Mouse (Mus musculus) kidney, adult 8-10 months (tissue): ENCODE results near the gene Ccdc65.

Experiments
- DNase-seq, 2 experiments: peaks; one replicate each; pipeline ENCODE4 v3.0.0; 2022

The Ccdc65 gene

DNA sequence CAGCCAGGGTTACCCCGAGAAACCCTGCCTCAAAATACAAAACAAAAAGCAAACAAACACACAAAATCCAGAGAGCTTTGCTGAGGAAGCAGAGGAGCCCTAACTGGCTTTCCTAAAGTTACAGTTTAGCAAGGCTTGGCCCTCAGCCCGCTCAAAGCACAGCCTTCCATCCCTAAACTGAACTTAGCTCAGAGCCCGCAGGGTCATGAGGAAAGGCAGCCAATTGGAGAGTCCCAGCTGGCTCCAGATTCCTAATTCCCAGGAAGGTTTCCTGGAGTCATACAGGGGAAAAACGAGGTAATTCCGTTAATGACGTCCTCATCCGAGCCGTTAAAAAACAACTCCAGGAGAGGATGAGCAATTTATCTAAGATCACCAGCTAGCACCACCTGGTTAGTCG lies 12.3 kb upstream of the Ccdc65 start:
- DNase-seq, result peak; percentile 85 to 89

GRCm38 (mm10) chr15:98696216-98696615 lies 11.8 kb upstream of the Ccdc65 start:
- peak in 1 of 2 experiments; percentile 12 for DNase-seq

GRCm38 (mm10) chr15:98699190-98700105 lies 8.6 kb upstream of the Ccdc65 start:
- DNase-seq, result peak; percentile 77 to 88

- DNase-seq, result no peak
Measured at GRCm38 (mm10) chr15:98704312-98704711, 3.7 kb upstream of the Ccdc65 start.

GRCm38 (mm10) chr15:98710442-98710841 lies 2.4 kb downstream of the Ccdc65 start:
- peak; percentile 32 to 61 for DNase-seq

DNA sequence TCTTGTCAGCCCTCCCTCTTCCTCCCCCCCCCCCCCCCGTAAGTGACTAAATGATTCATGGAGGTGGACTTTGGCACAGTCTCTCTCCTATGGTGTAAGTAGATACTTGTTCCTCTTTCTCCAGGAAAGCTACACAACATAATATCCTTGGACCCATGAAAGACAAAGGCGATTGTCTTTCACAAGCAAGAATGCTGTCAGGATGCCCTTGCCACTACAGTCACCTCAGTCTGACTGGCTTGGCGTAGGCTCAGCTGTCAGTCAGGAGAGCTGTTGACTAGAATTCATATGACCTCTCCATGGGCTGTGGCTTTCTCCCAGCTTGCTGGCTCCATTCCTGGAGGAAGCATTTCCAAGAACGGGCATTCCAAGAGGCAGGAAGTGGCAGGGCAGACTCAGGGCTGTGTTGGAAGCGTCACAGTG lies 6.2 kb downstream of the Ccdc65 start:
- peak; percentile 62 to 74 for DNase-seq

- DNase-seq, result no peak
Measured at GRCm38 (mm10) chr15:98717301-98717700, 9.3 kb downstream of the Ccdc65 start.

DNA sequence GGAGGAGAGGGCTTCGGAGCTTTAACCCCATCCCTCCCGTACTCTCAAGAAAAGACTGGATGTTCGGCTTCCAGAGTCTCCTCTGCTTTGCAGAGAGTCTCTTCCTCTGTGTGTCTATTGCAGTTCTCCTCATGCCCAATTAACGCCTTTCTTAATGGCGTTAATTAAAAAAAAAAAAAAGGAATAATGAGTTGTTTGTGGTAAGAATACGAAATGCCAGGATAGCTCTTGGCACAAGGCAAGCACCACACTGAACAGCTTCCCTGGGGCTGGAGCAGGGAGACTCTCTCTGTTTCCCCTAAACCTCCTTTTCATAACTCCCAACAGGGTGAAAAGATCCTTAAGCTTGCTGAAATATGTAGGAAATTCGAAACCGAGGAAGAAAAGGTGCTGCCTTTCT lies 14.2 kb downstream of the Ccdc65 start:
- no peak for DNase-seq

DNA sequence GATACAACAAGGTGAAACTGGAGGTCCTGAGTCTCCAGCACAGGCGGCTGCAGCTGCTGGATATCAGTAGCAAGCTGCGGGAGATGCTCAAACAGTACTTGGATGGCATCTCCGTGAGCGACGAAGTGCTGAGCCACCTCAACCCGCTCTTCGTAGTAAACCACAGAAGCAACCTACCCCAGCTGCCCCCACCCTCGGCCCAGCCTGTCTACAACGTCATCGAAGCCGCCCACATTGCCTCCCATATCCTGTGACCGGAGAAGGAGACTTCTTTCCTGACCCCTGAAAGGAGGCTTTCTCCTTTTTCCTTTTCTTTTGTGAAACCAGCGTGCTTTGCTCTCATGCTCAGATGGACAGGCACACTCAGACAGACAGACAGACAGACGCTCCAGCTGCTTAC lies 14.8 kb downstream of the Ccdc65 start:
- no peak for DNase-seq

DNA sequence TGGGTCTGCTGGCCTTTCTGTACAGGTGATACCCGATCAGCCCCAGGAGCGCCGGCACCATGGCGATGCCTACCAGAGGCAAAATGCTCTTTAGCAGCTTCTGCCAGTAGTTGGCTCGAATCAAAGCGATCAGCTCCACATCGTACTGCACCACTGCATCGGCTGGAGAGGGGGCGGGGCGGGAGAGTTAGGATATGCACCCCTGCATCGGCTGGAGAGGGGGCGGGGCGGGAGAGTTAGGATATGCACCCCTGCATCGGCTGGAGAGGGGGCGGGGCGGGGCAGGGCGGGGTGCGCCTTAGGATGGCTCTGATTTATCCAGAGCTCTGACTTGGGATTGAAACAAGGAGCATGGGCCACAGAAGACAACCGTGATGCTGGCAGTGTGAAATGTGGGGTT lies 16.4 kb downstream of the Ccdc65 start:
- DNase-seq, result no peak

DNA sequence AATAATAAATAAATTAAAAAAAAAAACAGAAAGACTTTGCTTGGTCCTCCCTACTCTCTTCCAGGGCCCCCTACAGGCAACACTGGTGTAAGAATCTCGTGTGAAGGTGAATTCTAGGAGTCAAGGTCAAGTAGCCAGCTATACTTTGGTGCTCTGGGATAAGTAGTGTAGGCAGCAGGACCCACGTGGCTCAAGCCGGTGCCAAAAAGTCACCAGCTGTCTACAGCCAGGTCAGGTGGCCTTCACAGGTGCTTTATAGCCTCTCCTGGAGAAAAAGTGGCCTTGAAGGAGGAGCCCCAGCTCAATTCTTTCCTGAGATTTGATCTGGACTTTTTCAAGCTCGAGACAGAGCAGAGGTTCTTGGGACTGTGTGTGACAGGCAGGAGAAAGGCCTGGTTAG lies 18.1 kb downstream of the Ccdc65 start:
- peak; percentile 42 to 59 for DNase-seq

DNA sequence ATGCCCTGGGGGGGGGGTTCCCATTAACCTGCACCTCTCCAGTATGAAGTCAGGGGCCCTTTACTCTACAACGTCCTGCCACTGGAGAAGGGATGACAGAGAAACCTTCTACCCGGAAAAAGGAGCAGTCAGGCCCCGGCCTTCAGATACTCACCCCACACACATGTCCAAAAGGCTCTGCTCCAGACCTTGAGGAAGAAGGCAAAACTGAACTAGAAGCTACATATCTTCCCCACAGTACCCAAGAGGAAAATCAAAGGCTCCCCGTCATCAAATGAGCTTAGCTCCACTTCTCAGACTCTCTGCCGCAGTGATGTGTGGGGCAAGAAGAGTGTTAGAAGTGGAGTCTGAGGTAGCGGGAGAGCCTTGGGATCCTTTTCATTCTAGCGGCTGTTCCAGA lies 18.7 kb downstream of the Ccdc65 start:
- DNase-seq, result no peak

DNA sequence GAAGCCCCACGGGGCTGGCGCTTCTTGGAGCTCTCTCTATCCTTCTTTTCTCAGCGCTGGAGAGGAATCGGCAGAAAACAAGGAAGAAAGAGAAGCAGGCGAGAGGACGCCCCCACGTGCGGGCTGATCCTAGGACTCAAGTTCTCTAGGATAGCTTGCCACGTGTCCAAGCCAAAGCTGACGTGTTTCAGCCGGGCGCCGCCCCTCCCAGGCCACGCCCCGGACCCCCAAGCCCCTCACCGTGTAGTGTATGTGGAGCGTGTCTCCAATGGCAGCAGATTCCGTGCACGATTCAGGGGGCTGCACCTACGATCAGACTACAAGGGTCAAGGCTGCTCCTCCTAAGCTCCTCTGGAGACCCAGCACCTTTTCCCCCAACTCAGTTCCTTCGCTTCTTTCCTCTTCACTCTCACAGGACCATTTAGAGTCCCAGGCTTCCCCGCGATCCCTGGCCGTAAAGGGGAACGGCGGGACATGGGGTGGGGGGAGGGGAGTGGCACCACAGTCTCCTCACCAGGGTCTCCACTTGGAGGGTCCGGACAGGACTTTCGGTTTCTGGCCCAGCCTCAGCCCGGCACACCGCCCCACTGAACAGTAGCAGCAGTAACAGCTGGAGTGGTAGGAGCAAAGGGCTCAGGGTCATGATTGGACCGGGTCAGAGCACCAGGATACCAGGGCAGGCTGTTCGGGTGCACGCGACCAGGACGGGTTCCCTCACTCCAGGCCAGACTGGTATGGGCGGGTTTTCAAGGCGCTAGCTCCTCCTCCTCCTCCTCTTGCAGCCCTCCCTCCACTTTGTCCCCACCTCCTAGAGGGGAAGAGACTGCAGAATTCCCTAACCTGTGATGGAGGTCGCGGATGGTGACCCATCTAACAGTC lies 19.7 kb downstream of the Ccdc65 start, which contains the start of gene Fkbp11:
Gene Fkbp11, minus strand, starts transcription at position 756 of the 879 bp plus-strand sequence.
- DNase-seq, result peak; percentile 75 to 76

GRCm38 (mm10) chr15:98728366-98728765 lies 20.4 kb downstream of the Ccdc65 start:
- peak; percentile 47 to 49 for DNase-seq

DNA sequence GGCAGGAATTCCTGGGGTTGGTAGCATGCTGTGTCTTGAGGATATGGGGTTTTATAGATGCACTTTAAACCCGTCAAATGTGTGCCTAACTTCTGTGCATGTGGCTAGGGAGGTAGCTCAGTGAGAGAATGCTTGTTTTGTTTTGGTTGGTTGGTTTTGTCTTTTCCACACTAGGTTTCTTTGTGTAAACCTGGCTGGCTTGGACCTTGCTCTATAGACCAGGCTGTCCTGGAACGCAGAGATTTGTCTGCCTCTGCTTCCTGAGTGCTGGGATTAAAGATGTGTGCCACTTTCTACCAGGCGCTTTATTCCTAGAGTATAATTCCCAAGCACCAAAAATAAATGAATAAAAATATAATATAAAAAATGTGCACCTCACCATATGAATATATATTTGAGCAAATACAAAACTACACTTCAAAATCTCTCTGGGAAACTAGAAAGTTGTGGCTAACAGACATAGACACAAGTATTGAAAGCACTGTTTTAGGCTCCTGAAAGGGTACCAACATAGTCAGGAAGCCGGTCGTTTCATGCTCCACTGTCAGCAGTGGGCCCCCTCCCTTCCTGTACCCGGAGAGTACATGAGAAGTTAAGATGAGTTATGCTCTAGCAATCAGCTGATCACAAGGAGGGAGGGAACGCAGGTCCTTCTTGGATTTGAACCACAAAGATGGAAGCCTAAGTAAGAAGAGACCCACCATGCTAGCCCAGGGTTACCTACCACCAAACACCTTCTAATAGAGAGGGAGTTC lies 22.0 kb downstream of the Ccdc65 start:
- DNase-seq, result peak in 1 of 2 experiments; percentile 25

GRCm38 (mm10) chr15:98730790-98731189 lies 22.8 kb downstream of the Ccdc65 start:
- DNase-seq, result no peak

- DNase-seq, result no peak
Measured at GRCm38 (mm10) chr15:98732006-98732531, 24.1 kb downstream of the Ccdc65 start.

- no peak for DNase-seq
Measured at GRCm38 (mm10) chr15:98733370-98733769, 25.4 kb downstream of the Ccdc65 start.

DNA sequence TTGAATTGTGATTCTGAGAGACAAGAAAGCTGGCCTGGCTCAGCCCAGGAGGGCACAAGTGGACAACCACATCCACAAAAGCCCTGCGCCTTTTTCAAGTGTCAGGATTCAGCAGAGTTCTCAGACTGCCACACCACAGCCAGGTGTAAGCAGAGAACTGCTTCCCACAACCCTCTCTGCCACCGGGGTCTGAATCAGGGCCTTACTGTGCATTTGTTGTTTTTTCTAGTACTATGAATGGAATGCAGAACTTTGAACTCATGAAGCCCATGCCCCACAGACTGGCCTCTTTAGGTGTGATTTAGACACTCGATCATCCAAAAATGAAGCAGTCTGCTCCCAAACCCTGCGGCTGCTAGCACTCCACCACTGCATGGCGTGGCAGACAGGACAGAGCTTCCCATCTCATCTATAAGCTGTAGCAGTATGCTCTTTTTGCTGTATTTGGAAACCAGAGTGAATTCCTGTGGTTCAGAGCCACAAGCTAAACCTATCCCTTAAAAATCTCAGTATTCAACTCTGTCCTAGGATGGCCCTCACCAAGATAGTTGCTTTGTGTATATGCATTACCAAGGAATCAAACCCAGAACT lies 26.1 kb downstream of the Ccdc65 start:
- DNase-seq, result peak; percentile 41 to 42

DNA sequence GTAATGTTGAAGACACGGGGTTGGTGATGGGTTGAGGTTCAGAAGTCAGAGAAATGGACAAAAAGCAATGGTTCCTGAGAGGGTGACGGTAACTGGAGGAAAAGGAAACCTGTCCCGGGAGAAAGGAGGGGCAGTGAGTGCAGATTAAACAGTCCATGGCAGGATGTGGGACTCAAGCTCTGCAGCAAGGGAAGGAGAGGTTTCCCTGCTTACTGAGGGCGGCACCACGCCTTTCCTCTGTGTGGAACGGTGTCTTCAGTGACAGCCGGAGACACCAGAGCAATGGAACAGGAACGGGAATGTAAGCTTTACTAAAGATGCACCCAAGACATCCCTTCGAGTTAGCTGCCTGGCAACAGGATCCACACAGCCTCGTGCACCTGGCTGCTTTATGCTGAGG lies 28.5 kb downstream of the Ccdc65 start:
- no peak for DNase-seq

DNA sequence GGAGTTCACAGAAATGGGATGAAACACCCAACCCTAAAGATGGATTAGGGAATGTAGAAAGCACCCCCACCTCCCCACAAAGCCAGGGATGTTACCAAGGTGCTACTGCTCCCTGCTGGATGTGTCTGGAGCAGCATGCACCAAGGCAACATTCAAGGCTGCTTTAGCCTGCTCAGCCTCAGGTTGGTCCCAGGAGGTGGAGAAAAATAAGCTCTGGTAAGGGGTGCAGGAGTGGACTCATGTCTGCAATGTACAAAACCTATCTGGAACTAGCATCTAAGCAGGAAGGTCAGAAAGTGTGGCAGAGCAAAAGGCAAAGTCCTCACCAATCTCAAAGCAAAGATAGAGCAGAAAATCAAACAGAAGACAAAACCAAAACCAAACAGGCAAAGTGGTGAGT lies 29.9 kb downstream of the Ccdc65 start:
- DNase-seq, result peak in 1 of 2 experiments; percentile 58

DNA sequence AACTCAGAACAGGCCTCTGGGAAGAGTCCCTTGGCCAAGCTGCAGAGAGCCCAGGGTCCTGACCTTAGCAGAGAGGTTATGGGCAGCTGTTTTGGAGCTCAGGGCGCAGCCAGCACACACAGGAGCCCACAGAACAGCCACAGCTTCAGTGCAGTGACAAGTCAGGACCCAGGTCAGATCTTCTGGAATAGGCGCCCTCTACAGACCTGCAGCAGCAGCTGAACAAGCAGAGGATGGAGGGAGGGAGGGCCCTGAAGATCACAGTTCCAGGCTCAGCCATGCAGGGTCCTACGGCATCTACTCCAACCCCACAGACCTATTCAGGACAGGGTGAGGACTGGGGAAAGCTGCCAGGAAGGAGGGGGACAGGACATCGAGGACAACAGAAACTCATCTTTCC lies 30.8 kb downstream of the Ccdc65 start:
- no peak for DNase-seq
